9 mouse cellular contexts compared by ENCODE assay signal in the genomic region with DNA sequence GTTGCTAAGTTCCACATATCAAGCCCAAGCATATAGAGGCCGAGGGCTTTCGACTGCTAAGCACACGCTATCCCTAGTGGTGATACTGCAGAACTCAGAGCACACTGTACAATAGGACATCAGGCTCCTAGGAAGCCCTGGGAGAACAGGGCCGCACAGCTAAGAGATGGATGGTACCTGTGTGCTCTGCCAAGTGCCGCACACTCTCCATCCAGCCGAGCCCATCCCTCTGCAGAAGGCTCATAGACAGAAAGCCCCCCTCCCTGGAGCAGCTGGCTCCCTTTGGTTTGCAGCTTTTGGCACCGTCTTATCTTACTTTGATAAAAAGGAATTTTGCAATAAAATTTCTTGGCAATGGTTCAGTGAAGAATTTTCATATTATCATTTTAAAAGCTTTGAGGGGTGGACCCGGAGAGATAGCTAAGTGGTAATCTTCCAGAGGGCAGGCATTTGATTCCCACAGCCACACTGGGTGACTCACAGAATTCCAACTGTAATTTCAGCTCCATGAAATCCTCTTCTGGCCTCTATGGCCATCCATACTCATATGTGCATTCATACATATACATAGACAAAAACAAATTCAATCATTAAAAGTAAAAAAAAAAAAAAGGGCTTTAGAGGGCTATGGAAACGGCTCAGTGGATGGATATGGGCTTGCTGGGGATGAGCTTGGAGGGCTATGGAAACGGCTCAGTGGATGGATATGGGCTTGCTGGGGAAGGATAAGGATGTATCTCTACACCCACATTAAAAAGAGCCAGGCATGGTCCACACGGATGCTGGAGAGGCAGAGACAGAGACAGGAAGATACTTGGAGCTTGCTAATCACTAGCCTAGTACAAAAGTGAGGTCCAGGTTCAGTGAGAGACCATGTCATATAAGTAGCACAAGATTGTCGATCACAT. TPM values are rescaled to one million over a fixed set of nuclear protein-coding genes. Genes with fewer than 3 reads are reported as not detected.
DNase-seq lines count a peak whose midpoint lies in the region; ATAC-seq and TF ChIP-seq lines count a peak whose summit lies in the region.
"Had no signal": no experiment of that assay in that cellular context is flagged by ENCODE, and none has a peak within 500 bp of the region (broad histone marks: within the 10 kb centered on the region; RNA-seq: fewer than 3 reads in every experiment).

No protein-coding gene starts in this region.

- no peak overlapping the region for H3K27ac ChIP-seq in liver, embryonic 12.5 days
- no peak overlapping the region; the same call in 1 of the 2 replicates for H3K27ac ChIP-seq in heart, adult 2 months
- peak overlapping the region; percentile 91 for H3K27ac ChIP-seq in heart, embryonic 16.5 days (ENCODE audit: low read length)
- H3K27ac ChIP-seq in neural tube, embryonic 14.5 days (ENCODE audit: low read depth, low read length) = no peak overlapping the region

- peak; percentile 50 for TF ChIP-seq CTCF in heart, adult 2 months (IDR thresholded peaks at IDR 0.05)

- ATAC-seq in liver, embryonic 12.5 days = no peak
- ATAC-seq in heart, embryonic 16.5 days (replicated peaks; ENCODE audit: extremely low read depth, insufficient read depth, low FRiP score) = peak; percentile 80
- peak; percentile 68; the same call in 1 of the 2 replicates for ATAC-seq in neural tube, embryonic 14.5 days (ENCODE audit: low read depth)

- H3K27me3 ChIP-seq in liver, embryonic 12.5 days (replicated peaks) = no peaks in the 10 kb centered on the region
- H3K27me3 ChIP-seq in heart, adult 2 months (ENCODE audit: control insufficient read depth, insufficient read depth, low read length) = no peaks in the 10 kb centered on the region
- no peaks in the 10 kb centered on the region for H3K27me3 ChIP-seq in heart, embryonic 16.5 days (ENCODE audit: control insufficient read depth, insufficient read depth, low read length)
- H3K27me3 ChIP-seq in neural tube, embryonic 14.5 days (ENCODE audit: control insufficient read depth, insufficient read depth, low read length) = no peaks in the 10 kb centered on the region

- H3K4me2 ChIP-seq in liver, embryonic 12.5 days = no peak overlapping the region
- no peak overlapping the region for H3K4me2 ChIP-seq in heart, embryonic 16.5 days (ENCODE audit: low read depth, low read length)
- no peak overlapping the region for H3K4me2 ChIP-seq in neural tube, embryonic 14.5 days (ENCODE audit: low read depth, low read length)

- 0 out of 2 replicates have a peak, but pooled peaks cover 2% of the 10 kb centered on the region for H3K79me2 ChIP-seq in heart, adult 2 months (replicated peaks; ENCODE audit: control insufficient read depth, insufficient read depth, low read length)

- H3K9me3 ChIP-seq in liver, embryonic 12.5 days (replicated peaks) = no peaks in the 10 kb centered on the region
- H3K9me3 ChIP-seq in heart, embryonic 16.5 days (replicated peaks; ENCODE audit: control insufficient read depth, low read length) = no peaks in the 10 kb centered on the region
- H3K9me3 ChIP-seq in neural tube, embryonic 14.5 days (ENCODE audit: control insufficient read depth, low read length) = no peaks in the 10 kb centered on the region

- peak; percentile 28 for DNase-seq in liver
- DNase-seq in heart, adult 2 months = peak; percentile 35 to 40
- no peak for DNase-seq in gastrocnemius, adult 18-20 months (ENCODE audit: low spot score)
- DNase-seq in left cerebral cortex, postnatal 10 days (ENCODE audit: extremely low spot score in 1 of 2, low spot score in 2 of 2) = no peak
- DNase-seq: gastrocnemius, postnatal 14 days had no signal

- TF ChIP-seq POLR2A in heart, adult 2 months (IDR thresholded peaks at IDR 0.05; ENCODE audit: insufficient read depth, low read depth, low read length) = no peak

- H3K4me3 ChIP-seq in liver, embryonic 12.5 days = no peak overlapping the region
- H3K4me3 ChIP-seq in heart, adult 2 months = no peak overlapping the region
- H3K4me3 ChIP-seq in heart, embryonic 16.5 days (ENCODE audit: low read length) = no peak overlapping the region
- H3K4me3 ChIP-seq in neural tube, embryonic 14.5 days (ENCODE audit: low read depth, low read length) = no peak overlapping the region
- H3K4me3 ChIP-seq: myocyte had no signal

- 0 out of 2 replicates have a peak, but pooled peaks cover 1% of the 10 kb centered on the region for H3K36me3 ChIP-seq in liver, embryonic 12.5 days
- H3K36me3 ChIP-seq in heart, adult 2 months (ENCODE audit: control insufficient read depth, insufficient read depth, low read length) = peaks cover 1% of the 10 kb centered on the region
- no peaks in the 10 kb centered on the region for H3K36me3 ChIP-seq in heart, embryonic 16.5 days (ENCODE audit: control insufficient read depth, insufficient read depth)
- H3K36me3 ChIP-seq in neural tube, embryonic 14.5 days (ENCODE audit: control insufficient read depth, insufficient read depth, low read length) = no peaks in the 10 kb centered on the region

- TF ChIP-seq EP300 in heart, adult 2 months (IDR thresholded peaks at IDR 0.05; ENCODE audit: insufficient read depth, low read depth, low read length) = no peak

- peaks cover 6% of the 10 kb centered on the region for H3K4me1 ChIP-seq in liver, embryonic 12.5 days
- H3K4me1 ChIP-seq in heart, adult 2 months (ENCODE audit: control insufficient read depth, insufficient read depth, low read length) = peaks cover 9% of the 10 kb centered on the region
- peaks cover 39% of the 10 kb centered on the region for H3K4me1 ChIP-seq in heart, embryonic 16.5 days (ENCODE audit: control insufficient read depth, insufficient read depth, low read length)
- no peaks in the 10 kb centered on the region for H3K4me1 ChIP-seq in neural tube, embryonic 14.5 days (ENCODE audit: control insufficient read depth, insufficient read depth, low read length)

- intact Hi-C loops in heart, adult 2 months (cut with DNase I) = no loop called here
- intact Hi-C loops in left cerebral cortex, postnatal 10 days (cut with DNase I) = loop anchor here (10.0 kb wide), 1 partner anchor 195 kb away; a partner anchor contains a TSS

- H3K9ac ChIP-seq in liver, embryonic 12.5 days = no peak overlapping the region
- no peak overlapping the region for H3K9ac ChIP-seq in heart, adult 2 months (ENCODE audit: low read depth, low read length)
- H3K9ac ChIP-seq in heart, embryonic 16.5 days (ENCODE audit: low read length) = no peak overlapping the region; the same call in 1 of the 2 replicates
- no peak overlapping the region for H3K9ac ChIP-seq in neural tube, embryonic 14.5 days (replicated peaks; ENCODE audit: low read depth, low read length)

- 66% methylated on average over 12 of the region's 12 CpGs for WGBS in liver, embryonic 12.5 days (ENCODE audit: insufficient replicate concordance)
- 57% methylated on average over 12 of the region's 12 CpGs for WGBS in heart, adult 2 months
- WGBS in heart, embryonic 16.5 days = 35% methylated on average over 12 of the region's 12 CpGs
- WGBS in neural tube, embryonic 14.5 days = 86% methylated on average over 12 of the region's 12 CpGs

RNA-seq across cellular contexts. Expression of a gene that starts 30.2 kb away (rescaled TPM):
- 24.7 and 25.3 TPM in 2 replicates for polyA plus RNA-seq in liver, embryonic 12.5 days (2016; fragmentation: Nextera tagmentation; extraction: Ambion mirVana)
- total RNA-seq in heart, adult 2 months (2021) = 100 to 1,000 TPM in 1 of 2 experiments, 10 to 100 TPM in 1; 98.9 to 116 TPM
- 34.0 and 53.7 TPM in 2 replicates for polyA plus RNA-seq in heart, adult 2 months (2012; rRNA removed)
- polyA plus RNA-seq in heart, embryonic 16.5 days (2015; fragmentation: Nextera tagmentation; extraction: Ambion mirVana) = 98.0 and 133 TPM in 2 replicates
- polyA plus RNA-seq in neural tube, embryonic 14.5 days (2014; fragmentation: Nextera tagmentation; extraction: Ambion mirVana) = 9.6 and 14.8 TPM in 2 replicates
- total RNA-seq in gastrocnemius, adult 18-20 months (2021) = 10 to 100 TPM; 42.4 to 43.3 TPM
- 10 to 100 TPM; 24.9 to 25.6 TPM for total RNA-seq in left cerebral cortex, postnatal 10 days (2021)

Comparison
In these comparisons a context has a peak if more than half of its experiments do, and no peak if none do; other contexts are left out.
1. DNase-seq: peak in liver (single experiment) and heart, adult 2 months (2 of 2); none in gastrocnemius, adult 18-20 months (single experiment) and left cerebral cortex, postnatal 10 days (0 of 2).